Mouse (Mus musculus) lung, embryonic 16.5 days (tissue): ENCODE measurements around the gene Il4i1. TPM values are rescaled to one million over a fixed set of nuclear protein-coding genes. Genes with fewer than 3 reads are reported as not detected.
A peak's percentile ranks its signal among the peaks of the same experiment; 100 is the strongest.

Source experiments
- ATAC-seq: fragments of 200-750 bp; cut with Nextera tagmentation; 2 replicates; pipeline ENCODE4 v1.8.0; 2017; ENCODE audit warnings: low read depth, mild to moderate bottlenecking, moderate library complexity
- H3K27ac ChIP-seq: fragments of 300-500 bp; sonication (generic); 2 replicates; pipeline ENCODE4 v1.5.1; 2014; ENCODE audit warnings: mild to moderate bottlenecking, control low read depth, low read length
- H3K27me3 ChIP-seq: fragments of 300-500 bp; sonication (generic); 2 replicates; pipeline ENCODE4 v1.6.1; 2014; ENCODE audit warnings: low read depth, low read length, mixed read lengths; ENCODE audit not compliant: control insufficient read depth, insufficient read depth
- H3K36me3 ChIP-seq: fragments of 300-500 bp; sonication (generic); 2 replicates; pipeline ENCODE4 v1.6.1; 2014; ENCODE audit warnings: low read length; ENCODE audit not compliant: control insufficient read depth, insufficient read depth
- H3K4me1 ChIP-seq: fragments of 300-500 bp; sonication (generic); replicated peaks from 2 replicates; pipeline ENCODE4 v1.6.1; 2014; ENCODE audit warnings: low read length, mixed read lengths; ENCODE audit not compliant: control insufficient read depth, insufficient read depth
- H3K4me2 ChIP-seq: fragments of 300-500 bp; sonication (generic); 2 replicates; pipeline ENCODE4 v1.6.1; 2014; ENCODE audit warnings: low read depth, low read length, control low read depth
- H3K4me3 ChIP-seq: fragments of 300-500 bp; sonication (generic); 2 replicates; pipeline ENCODE4 v1.5.1; 2014; ENCODE audit warnings: mild to moderate bottlenecking, low read length, control low read depth
- H3K9ac ChIP-seq: fragments of 300-500 bp; sonication (generic); 2 replicates; pipeline ENCODE4 v1.6.1; 2014; ENCODE audit warnings: low read length, control low read depth
- H3K9me3 ChIP-seq: fragments of 300-500 bp; sonication (generic); 2 replicates; pipeline ENCODE4 v1.6.1; 2016; ENCODE audit warnings: low read length; ENCODE audit not compliant: control insufficient read depth
- WGBS: fragments of 180-500 bp; shearing (Covaris S2); extraction: QIAGEN DNeasy Blood & Tissue Kit; methylation state at CpG from one replicate; pipeline ENCODE4 v1.1.7; 2014; 5-methylcytosine and 5-hydroxymethylcytosine counted together
- polyA plus RNA-seq: library from polyadenylated mRNA; unstranded; fragments of >200 nt; fragmentation: Nextera tagmentation; extraction: Ambion mirVana; gene quantifications from 2 replicates; pipeline ENCODE4 v1.2.1, GENCODE M21; 2015

Gene Il4i1
- polyA plus RNA-seq, 1 experiment from 2014 or later: 1.4 TPM

DNA sequence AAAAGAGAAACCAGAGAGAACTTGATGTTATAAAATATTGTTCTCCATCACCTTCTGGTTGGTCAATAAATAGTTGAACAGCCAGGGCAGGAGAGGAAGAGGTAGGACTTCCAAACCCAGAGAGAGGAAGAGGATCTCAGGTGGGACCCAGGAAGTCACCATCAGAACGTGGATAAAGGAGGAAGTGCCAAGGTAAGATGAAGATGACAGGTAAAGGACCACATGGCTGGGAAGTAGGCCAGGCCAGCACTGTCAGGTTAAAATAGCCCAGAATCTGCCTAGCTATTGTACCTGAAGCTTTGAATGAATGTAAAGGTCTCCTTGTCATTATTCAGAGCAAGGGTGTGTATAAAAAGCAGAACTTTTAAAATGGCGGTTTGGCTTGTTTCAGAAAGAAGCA lies 7.3 kb upstream of the Il4i1 start:
- H3K4me1 ChIP-seq: no peaks in the 10 kb centered on the region
- H3K4me2 ChIP-seq: no peak overlapping the region
- peaks cover 5% of the 10 kb centered on the region for H3K36me3 ChIP-seq
- no peak for ATAC-seq
- H3K9me3 ChIP-seq: no peaks in the 10 kb centered on the region
- H3K4me3 ChIP-seq: no peak overlapping the region
- no peaks in the 10 kb centered on the region for H3K27me3 ChIP-seq
- 77% methylated on average over 2 of the region's 2 CpGs for WGBS
- no peak overlapping the region for H3K9ac ChIP-seq
- H3K27ac ChIP-seq: no peak overlapping the region

DNA sequence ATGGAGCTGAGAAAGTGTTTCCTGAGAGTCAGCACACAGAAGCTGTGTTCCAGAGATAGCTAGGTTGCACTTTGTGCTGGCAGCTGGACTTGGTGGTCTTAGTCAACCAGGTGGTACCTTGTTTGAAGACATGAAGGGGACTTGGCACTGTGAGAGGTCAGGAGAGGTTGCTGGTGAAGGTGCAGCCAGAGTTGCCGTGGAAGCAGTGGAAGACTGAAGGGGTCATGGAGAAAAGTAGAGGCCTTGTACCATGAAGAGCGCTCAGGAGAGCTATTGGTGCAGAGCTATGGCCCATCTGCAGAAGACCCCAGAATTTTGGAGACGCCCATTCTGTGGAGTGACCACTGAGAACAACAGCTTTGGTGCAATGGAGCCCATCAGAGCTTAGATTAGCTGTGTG lies 6.7 kb upstream of the Il4i1 start:
- Histone ChIP-seq H3K27me3 (no peaks in the 10 kb centered on the region), H3K4me1 (no peaks in the 10 kb centered on the region), H3K27ac (no peak overlapping the region), H3K4me3 (no peak overlapping the region), H3K9me3 (no peaks in the 10 kb centered on the region), H3K9ac (no peak overlapping the region), H3K4me2 (no peak overlapping the region), H3K36me3 (peaks cover 7% of the 10 kb centered on the region)
- ATAC-seq: no peak
- WGBS: 91% methylated on average over 3 of the region's 3 CpGs

DNA sequence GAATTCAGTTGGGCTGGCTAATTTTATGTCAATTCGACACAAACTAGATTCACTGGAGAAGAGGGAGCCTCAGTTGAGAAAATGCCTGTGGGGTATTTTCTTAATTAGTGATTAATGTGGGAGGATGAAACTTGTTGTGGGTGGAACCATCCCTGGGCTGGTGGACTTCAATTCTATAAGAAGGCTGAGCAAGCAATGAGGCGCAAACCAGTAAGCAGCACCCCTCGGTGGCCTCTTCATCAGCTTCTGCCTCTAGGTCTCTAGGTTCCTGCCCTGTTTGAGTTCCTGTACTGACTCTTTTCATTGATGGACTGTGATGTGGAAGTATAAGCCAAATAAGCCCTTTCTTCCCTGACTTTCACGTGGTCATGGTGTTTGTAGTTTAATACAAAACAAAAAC lies 5.8 kb upstream of the Il4i1 start:
- Histone ChIP-seq H3K4me3 (no peak overlapping the region), H3K36me3 (peaks cover 7% of the 10 kb centered on the region), H3K27ac (no peak overlapping the region), H3K9ac (no peak overlapping the region), H3K9me3 (no peaks in the 10 kb centered on the region), H3K27me3 (no peaks in the 10 kb centered on the region), H3K4me1 (peaks cover 5% of the 10 kb centered on the region; the same call in 1 of the 2 replicates), H3K4me2 (no peak overlapping the region)
- 80% methylated on average over 4 of the region's 4 CpGs for whole genome bisulfite sequencing
- no peak for ATAC-seq

DNA sequence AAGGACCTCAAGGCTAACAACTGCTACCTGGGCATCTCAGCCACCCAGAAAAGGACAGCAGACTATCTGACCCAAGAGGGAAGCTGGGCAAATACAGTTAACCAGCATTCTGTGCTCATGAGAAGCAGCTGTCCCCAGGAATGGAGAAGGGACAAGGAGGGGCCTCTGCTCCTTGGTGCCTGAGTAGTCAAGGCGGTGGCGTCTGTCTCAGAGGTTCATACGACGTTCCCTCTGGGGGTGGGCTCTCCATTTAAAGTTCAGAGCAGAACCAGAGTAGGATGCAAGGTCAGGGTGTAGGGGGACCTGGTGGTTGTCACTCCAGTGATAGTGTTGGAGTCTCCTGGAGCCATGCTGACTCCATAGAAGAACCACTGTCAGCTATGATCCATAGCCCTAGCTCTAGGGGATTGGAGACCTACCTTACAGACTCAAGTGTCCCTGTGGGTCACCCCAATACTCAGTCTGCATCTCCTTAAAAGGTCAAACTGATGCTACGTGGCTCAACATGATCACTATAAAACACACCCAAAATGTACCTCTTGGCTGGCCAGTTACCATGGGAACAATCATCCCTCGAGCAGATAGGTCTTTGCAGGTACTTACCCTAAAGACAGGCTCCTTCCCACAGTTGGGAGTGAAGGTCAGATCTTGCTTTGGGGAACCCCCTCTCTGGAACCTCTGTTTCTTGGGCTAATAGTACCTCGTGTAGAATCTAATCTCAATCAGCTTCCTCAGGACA lies 5.2 kb upstream of the Il4i1 start:
- peaks cover 7% of the 10 kb centered on the region for H3K36me3 ChIP-seq
- no peak overlapping the region for H3K9ac ChIP-seq
- H3K27me3 ChIP-seq: no peaks in the 10 kb centered on the region
- H3K4me1 ChIP-seq: peaks cover 5% of the 10 kb centered on the region; the same call in 1 of the 2 replicates
- no peak overlapping the region for H3K4me2 ChIP-seq
- no peak overlapping the region for H3K4me3 ChIP-seq
- WGBS: 80% methylated on average over 7 of the region's 7 CpGs
- no peaks in the 10 kb centered on the region for H3K9me3 ChIP-seq
- no peak for ATAC-seq
- H3K27ac ChIP-seq: no peak overlapping the region

DNA sequence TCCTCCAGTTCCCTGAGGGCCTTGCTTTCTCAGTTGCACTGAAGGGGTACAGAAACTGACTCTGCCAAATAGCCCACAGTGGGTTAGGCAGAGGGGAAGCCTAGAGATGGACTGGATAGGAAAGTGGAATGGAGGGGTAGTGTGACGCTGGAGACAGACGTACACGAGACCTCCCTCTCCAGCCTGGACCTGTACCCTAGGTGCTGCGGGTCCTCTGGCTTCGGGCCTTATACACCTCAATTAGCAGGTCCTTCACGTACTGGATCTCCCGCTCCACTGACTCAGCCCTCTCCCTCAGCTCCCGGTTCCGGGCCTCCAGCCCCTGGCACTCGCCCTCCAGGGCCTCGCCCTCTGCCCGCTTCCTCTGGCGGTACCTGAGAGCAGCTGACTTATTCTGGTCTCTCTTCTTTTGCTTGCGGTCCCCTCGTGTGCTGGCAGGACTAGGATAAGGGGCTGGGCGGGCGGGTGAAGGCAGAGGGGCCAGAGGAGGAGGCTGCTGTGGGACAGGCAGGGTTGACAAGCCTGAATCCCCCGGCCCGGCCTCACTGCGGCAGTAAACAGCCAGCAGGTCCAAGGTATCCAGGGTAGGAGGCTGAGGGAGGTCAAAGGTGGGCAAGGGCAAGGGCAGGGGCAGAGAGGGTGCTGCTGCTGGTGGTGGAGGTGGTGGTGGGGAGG lies 3.4 kb upstream of the Il4i1 start:
- 89% methylated on average over 20 of the region's 20 CpGs for WGBS
- peaks cover 7% of the 10 kb centered on the region for H3K36me3 ChIP-seq
- H3K4me3 ChIP-seq: no peak overlapping the region
- no peaks in the 10 kb centered on the region for H3K27me3 ChIP-seq
- ATAC-seq: no peak
- H3K27ac ChIP-seq: no peak overlapping the region
- H3K4me2 ChIP-seq: no peak overlapping the region
- H3K9ac ChIP-seq: no peak overlapping the region
- H3K4me1 ChIP-seq: peaks cover 9% of the 10 kb centered on the region
- no peaks in the 10 kb centered on the region for H3K9me3 ChIP-seq

DNA sequence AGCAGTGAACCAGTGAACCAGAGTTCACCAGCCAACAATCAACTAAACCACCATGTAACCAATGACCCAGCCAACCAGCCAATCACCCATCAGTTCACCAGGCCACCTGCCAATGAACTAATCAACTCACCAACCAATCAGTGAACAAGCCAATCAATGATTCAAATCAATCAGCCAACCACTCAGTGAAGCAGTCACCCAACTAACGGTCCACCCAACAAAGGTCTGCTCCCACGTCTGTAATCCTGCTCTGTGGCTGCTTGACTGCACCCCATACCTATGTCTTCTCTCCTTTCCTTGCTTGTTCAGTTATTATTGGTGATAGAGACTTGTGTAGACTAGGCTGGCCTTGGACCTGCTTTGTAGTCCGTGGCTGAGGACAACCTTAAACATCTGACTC lies 2.2 kb upstream of the Il4i1 start:
- Histone ChIP-seq H3K4me2 (no peak overlapping the region), H3K9ac (no peak overlapping the region), H3K4me1 (peaks cover 21% of the 10 kb centered on the region), H3K27me3 (no peaks in the 10 kb centered on the region), H3K27ac (no peak overlapping the region), H3K9me3 (no peaks in the 10 kb centered on the region), H3K36me3 (peaks cover 7% of the 10 kb centered on the region), H3K4me3 (no peak overlapping the region)
- no peak for ATAC-seq
- WGBS: 88% methylated on average over 3 of the region's 3 CpGs

DNA sequence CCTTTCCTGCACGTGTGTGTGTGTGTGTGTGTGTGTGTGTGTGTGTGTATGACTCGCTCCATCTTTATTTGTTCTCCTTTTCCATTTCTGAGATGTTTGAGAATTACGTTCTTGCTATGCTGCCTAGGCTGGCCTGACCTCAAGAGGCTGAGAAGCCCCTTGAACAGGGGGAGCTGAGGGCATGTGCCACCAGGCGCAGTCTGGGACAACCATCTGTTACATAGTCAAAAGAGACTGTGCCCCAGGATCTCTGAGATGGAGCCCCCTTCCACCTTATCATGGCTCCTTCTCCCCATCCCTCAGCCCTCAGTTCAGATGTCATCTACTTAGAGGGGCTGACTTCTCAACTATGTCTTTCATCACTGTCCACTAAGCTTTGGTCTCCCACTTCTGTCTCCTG lies 1.8 kb upstream of the Il4i1 start:
- H3K4me3 ChIP-seq: no peak overlapping the region

DNA sequence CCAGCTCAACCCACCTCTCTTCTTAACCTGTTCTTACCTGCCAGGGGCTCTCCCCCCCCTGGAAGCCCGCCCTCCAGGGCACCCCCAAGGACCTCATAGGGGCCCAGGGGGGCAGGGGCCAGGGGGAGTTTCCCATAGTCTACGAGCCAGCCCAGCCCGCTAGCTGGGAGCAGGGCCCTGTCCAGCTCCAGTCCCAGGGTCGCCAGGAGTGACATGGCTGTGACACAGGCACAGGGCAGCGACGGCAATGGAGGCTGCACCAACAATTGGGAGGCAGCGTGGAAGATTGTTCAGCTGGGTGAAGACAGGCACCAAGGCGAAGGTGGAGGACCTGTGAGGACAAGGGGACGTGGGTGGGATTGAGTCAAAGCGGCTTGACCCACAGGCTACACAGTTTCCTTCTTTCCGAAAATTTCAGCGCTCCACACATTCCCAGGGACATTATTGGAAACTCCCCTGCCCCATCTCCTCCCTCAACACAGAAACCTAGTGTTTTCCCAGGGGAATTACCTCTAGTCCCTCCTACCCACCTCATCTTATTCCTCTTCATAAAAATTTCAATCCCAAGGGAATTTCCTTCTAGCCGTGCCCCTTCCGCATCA lies 1.1 kb upstream of the Il4i1 start:
- WGBS: 31% methylated on average over 14 of the region's 14 CpGs
- no peaks in the 10 kb centered on the region for H3K27me3 ChIP-seq
- peak overlapping the region; percentile 59 for H3K9ac ChIP-seq
- peaks cover 29% of the 10 kb centered on the region for H3K4me1 ChIP-seq
- peak overlapping the region; percentile 88 for H3K4me2 ChIP-seq
- H3K27ac ChIP-seq: peak overlapping the region; percentile 97
- ATAC-seq: no peak
- H3K9me3 ChIP-seq: no peaks in the 10 kb centered on the region
- H3K36me3 ChIP-seq: peaks cover 7% of the 10 kb centered on the region
- peak overlapping the region; percentile 83 for H3K4me3 ChIP-seq

More for the DNA sequence above, 1.8 kb upstream of the Il4i1 start:
- peaks cover 25% of the 10 kb centered on the region for H3K4me1 ChIP-seq
- H3K9me3 ChIP-seq: no peaks in the 10 kb centered on the region
- H3K27ac ChIP-seq: no peak overlapping the region
- H3K27me3 ChIP-seq: no peaks in the 10 kb centered on the region
- ATAC-seq: no peak
- H3K4me2 ChIP-seq: no peak overlapping the region
- H3K9ac ChIP-seq: no peak overlapping the region
- peaks cover 7% of the 10 kb centered on the region for H3K36me3 ChIP-seq
- 83% methylated on average over 4 of the region's 4 CpGs for WGBS

DNA sequence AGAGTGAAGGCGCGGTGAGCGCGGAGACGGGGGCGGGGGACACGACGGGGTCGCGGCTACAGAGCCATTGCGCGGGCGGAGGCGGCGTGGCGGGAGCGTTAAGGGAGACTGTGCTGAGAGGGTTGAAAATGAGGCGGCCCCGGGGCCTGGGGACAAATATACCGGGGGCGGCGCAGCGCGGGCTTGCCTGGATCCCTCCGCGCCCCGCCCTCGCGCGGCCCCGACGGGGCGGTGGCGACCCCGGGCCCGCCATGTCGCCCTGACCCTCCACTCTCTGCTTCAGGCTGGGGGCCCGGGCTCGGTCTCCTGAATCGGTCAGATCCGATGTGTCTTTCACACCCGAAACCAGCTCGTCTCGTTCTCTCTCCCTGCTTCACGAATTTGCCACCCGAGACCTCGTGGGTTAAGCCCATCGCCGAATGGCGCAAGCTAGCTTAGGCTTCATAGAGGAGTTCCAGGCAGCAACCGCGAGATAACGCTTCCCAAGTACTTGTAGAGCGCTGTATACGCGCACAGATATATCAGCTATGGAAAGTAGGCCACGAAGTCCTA lies 359 bp downstream of the Il4i1 start, which contains the start of gene Atf5:
Gene Atf5 (minus strand): TSS at position 189 of the 552 bp plus-strand sequence.
- Histone ChIP-seq H3K9me3 (no peaks in the 10 kb centered on the region), H3K27me3 (no peaks in the 10 kb centered on the region), H3K27ac (peak within 1 kb of the TSS; percentile 97), H3K4me2 (peak within 1 kb of the TSS; percentile 88), H3K9ac (peak within 1 kb of the TSS; percentile 96), H3K36me3 (peaks cover 7% of the 10 kb centered on the region), H3K4me1 (peaks cover 32% of the 10 kb centered on the region), H3K4me3 (peak within 1 kb of the TSS; percentile 83)
- ATAC-seq: peak; percentile 43
- WGBS: under 1% methylated on average over 52 of the region's 57 CpGs
